ENCODE assay signal across 8 mouse cellular contexts in the genomic region with DNA sequence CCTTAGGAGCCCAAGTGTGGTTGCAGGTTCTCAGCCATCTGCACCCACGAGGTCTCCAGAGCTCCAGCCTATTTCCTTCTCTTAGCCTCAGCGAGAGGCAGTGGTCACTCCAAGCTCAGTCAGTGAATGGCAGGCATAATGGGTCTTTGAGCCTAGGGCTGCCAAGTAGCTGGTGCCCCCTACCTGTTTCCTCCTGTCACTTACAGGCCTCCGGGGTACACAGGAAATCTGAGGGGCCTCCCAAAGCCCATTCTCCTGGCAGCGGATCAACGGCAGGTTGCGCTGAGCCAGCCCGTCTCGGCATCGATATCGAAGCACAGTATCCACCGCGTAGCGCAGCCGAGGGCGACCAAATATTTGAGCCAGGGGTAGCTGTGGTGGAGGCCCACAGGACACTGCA. TPM values are rescaled to one million over a fixed set of nuclear protein-coding genes. Genes with fewer than 3 reads are reported as not detected.
DNase-seq lines count a peak whose midpoint lies in the region; ATAC-seq and TF ChIP-seq lines count a peak whose summit lies in the region.

No protein-coding gene starts in this region.

- peak overlapping the region; percentile 2; the same call in 1 of the 2 replicates for H3K4me3 ChIP-seq in kidney, adult 2 months (ENCODE audit: insufficient read depth, low read depth, low read length)
- peak overlapping the region; percentile 35 for H3K4me3 ChIP-seq in hindbrain, embryonic 12.5 days
- peak overlapping the region; percentile 37 for H3K4me3 ChIP-seq in midbrain, embryonic 13.5 days (replicated peaks)

- H3K27me3 ChIP-seq in kidney, adult 2 months (replicated peaks; ENCODE audit: control insufficient read depth, insufficient read depth, low read length), result no peaks in the 10 kb centered on the region
- peaks cover 43% of the 10 kb centered on the region for H3K27me3 ChIP-seq in hindbrain, embryonic 12.5 days
- H3K27me3 ChIP-seq in midbrain, embryonic 13.5 days, result peaks cover 40% of the 10 kb centered on the region

- H3K4me2 ChIP-seq in hindbrain, embryonic 12.5 days (replicated peaks), result peak overlapping the region; percentile 72
- H3K4me2 ChIP-seq in midbrain, embryonic 13.5 days (replicated peaks), result peak overlapping the region; percentile 60

- TF ChIP-seq POLR2A in kidney, adult 2 months (IDR thresholded peaks at IDR 0.05; ENCODE audit: low read depth, low read length), result no peak
- TF ChIP-seq POLR2A in brain, embryonic 14.5 days (IDR thresholded peaks at IDR 0.05; ENCODE audit: borderline replicate concordance, extremely low read depth, insufficient read depth, insufficient read length, poor library complexity, severe bottlenecking), result no peak

- WGBS in kidney, adult 2 months, result 8% methylated on average over 15 of the region's 15 CpGs
- 11% methylated on average over 15 of the region's 15 CpGs for WGBS in hindbrain, embryonic 12.5 days
- 3% methylated on average over 15 of the region's 15 CpGs for WGBS in midbrain, embryonic 13.5 days

- peak; percentile 2; the same call in 1 of the 2 replicates for ATAC-seq in hindbrain, embryonic 12.5 days (ENCODE audit: low FRiP score)
- ATAC-seq in midbrain, embryonic 13.5 days, result peak; percentile 5

- TF ChIP-seq CTCF in kidney, adult 2 months (conservative IDR thresholded peaks at IDR 0.05; ENCODE audit: insufficient read depth, insufficient read length, low read depth, low read length), result no peak
- peak; percentile 16; the same call in 1 of the 2 replicates for TF ChIP-seq CTCF in brain, embryonic 14.5 days (IDR thresholded peaks at IDR 0.05; ENCODE audit: borderline replicate concordance, extremely low read depth, insufficient read depth, insufficient read length)

- H3K36me3 ChIP-seq in kidney, adult 2 months (ENCODE audit: control insufficient read depth, insufficient read depth, low read length), result no peaks in the 10 kb centered on the region
- H3K36me3 ChIP-seq in hindbrain, embryonic 12.5 days, result no peaks in the 10 kb centered on the region
- no peaks in the 10 kb centered on the region for H3K36me3 ChIP-seq in midbrain, embryonic 13.5 days

- H3K9me3 ChIP-seq in hindbrain, embryonic 12.5 days (replicated peaks), result no peaks in the 10 kb centered on the region
- H3K9me3 ChIP-seq in midbrain, embryonic 13.5 days, result no peaks in the 10 kb centered on the region

- DNase-seq in kidney, adult 2 months, result no peak
- no peak for DNase-seq in kidney, postnatal 25 days
- DNase-seq in brain, embryonic 14.5 days (ENCODE audit: low read depth), result peak; percentile 59
- no peak for DNase-seq in frontal cortex, postnatal 10 days (ENCODE audit: low spot score in 2 of 2)
- DNase-seq in left cerebral cortex, adult 11 months (ENCODE audit: low spot score), result no peak
- DNase-seq in left cerebral cortex, adult 8-10 months (ENCODE audit: low spot score in 2 of 2), result no peak

- H3K4me1 ChIP-seq in kidney, adult 2 months (ENCODE audit: control insufficient read depth, insufficient read depth, low read length), result 0 out of 2 replicates have a peak, but pooled peaks cover 6% of the 10 kb centered on the region
- H3K4me1 ChIP-seq in hindbrain, embryonic 12.5 days, result peaks cover 49% of the 10 kb centered on the region
- H3K4me1 ChIP-seq in midbrain, embryonic 13.5 days (replicated peaks), result peaks cover 54% of the 10 kb centered on the region

- no peak overlapping the region for H3K27ac ChIP-seq in kidney, adult 2 months (ENCODE audit: insufficient read depth, low read depth, low read length)
- H3K27ac ChIP-seq in hindbrain, embryonic 12.5 days, result no peak overlapping the region
- H3K27ac ChIP-seq in midbrain, embryonic 13.5 days, result peak overlapping the region; percentile 63; the same call in 1 of the 2 replicates

- H3K9ac ChIP-seq in hindbrain, embryonic 12.5 days, result peak overlapping the region; percentile 52
- H3K9ac ChIP-seq in midbrain, embryonic 13.5 days (replicated peaks), result peak overlapping the region; percentile 57

RNA-seq across cellular contexts. Expression of gene Bcan, which starts 12.0 kb away (rescaled TPM):
- polyA plus RNA-seq in kidney, adult 2 months (2012; rRNA removed), result 0.34 and 0.48 TPM in 2 replicates
- polyA plus RNA-seq in brain, embryonic 14.5 days (2012; rRNA removed), result 56.8 and 62.0 TPM in 2 replicates
- 1.7 and 1.9 TPM in 2 replicates for polyA plus RNA-seq in hindbrain, embryonic 12.5 days (2016; fragmentation: Nextera tagmentation; extraction: Ambion mirVana)
- polyA plus RNA-seq in midbrain, embryonic 13.5 days (2015; fragmentation: Nextera tagmentation; extraction: Ambion mirVana), result 10.1 and 14.0 TPM in 2 replicates
- total RNA-seq in left cerebral cortex, adult 8-10 months (2022), result 100 to 1,000 TPM; 230 to 238 (median 233) TPM

RNA-seq across cellular contexts. Expression of gene Nes, which starts 17.2 kb away (rescaled TPM):
- 7.2 and 7.5 TPM in 2 replicates for polyA plus RNA-seq in kidney, adult 2 months (2012; rRNA removed)
- polyA plus RNA-seq in brain, embryonic 14.5 days (2012; rRNA removed), result 29.1 and 44.3 TPM in 2 replicates
- polyA plus RNA-seq in hindbrain, embryonic 12.5 days (2016; fragmentation: Nextera tagmentation; extraction: Ambion mirVana), result 136 and 153 TPM in 2 replicates
- 61.9 and 77.6 TPM in 2 replicates for polyA plus RNA-seq in midbrain, embryonic 13.5 days (2015; fragmentation: Nextera tagmentation; extraction: Ambion mirVana)
- total RNA-seq in left cerebral cortex, adult 8-10 months (2022), result 1 to 10 TPM; 4.0 to 5.5 (median 5.2) TPM

RNA-seq across cellular contexts. Expression of gene Hapln2, which starts 39.3 kb away (rescaled TPM):
- polyA plus RNA-seq in kidney, adult 2 months (2012; rRNA removed), result not detected in 2 replicates
- 0.68 and 1.6 TPM in 2 replicates for polyA plus RNA-seq in brain, embryonic 14.5 days (2012; rRNA removed)
- polyA plus RNA-seq in hindbrain, embryonic 12.5 days (2016; fragmentation: Nextera tagmentation; extraction: Ambion mirVana), result 0.30 and 0.33 TPM in 2 replicates
- polyA plus RNA-seq in midbrain, embryonic 13.5 days (2015; fragmentation: Nextera tagmentation; extraction: Ambion mirVana), result 0.14 and 0.55 TPM in 2 replicates
- total RNA-seq in left cerebral cortex, adult 8-10 months (2022), result 10 to 100 TPM; 23.0 to 35.7 (median 32.1) TPM

RNA-seq across cellular contexts. Expression of gene Crabp2, which starts 39.6 kb away (rescaled TPM):
- polyA plus RNA-seq in kidney, adult 2 months (2012; rRNA removed), result 0.88 and 0.94 TPM in 2 replicates
- 20.0 and 33.4 TPM in 2 replicates for polyA plus RNA-seq in brain, embryonic 14.5 days (2012; rRNA removed)
- 384 and 396 TPM in 2 replicates for polyA plus RNA-seq in hindbrain, embryonic 12.5 days (2016; fragmentation: Nextera tagmentation; extraction: Ambion mirVana)
- polyA plus RNA-seq in midbrain, embryonic 13.5 days (2015; fragmentation: Nextera tagmentation; extraction: Ambion mirVana), result 129 and 135 TPM in 2 replicates
- total RNA-seq in left cerebral cortex, adult 8-10 months (2022), result 1 to 10 TPM; 4.9 to 6.5 (median 5.9) TPM

RNA-seq across cellular contexts. Expression of gene Gpatch4, which starts 54.8 kb away (rescaled TPM):
- 5.1 and 7.4 TPM in 2 replicates for polyA plus RNA-seq in kidney, adult 2 months (2012; rRNA removed)
- 8.3 and 15.6 TPM in 2 replicates for polyA plus RNA-seq in brain, embryonic 14.5 days (2012; rRNA removed)
- polyA plus RNA-seq in hindbrain, embryonic 12.5 days (2016; fragmentation: Nextera tagmentation; extraction: Ambion mirVana), result 28.0 and 28.3 TPM in 2 replicates
- polyA plus RNA-seq in midbrain, embryonic 13.5 days (2015; fragmentation: Nextera tagmentation; extraction: Ambion mirVana), result 28.1 and 28.3 TPM in 2 replicates
- 10 to 100 TPM; 16.7 to 19.5 (median 18.1) TPM for total RNA-seq in left cerebral cortex, adult 8-10 months (2022)
